Mouse (Mus musculus) brown adipose tissue, adult 24 weeks (tissue): ENCODE measurements around the gene Bora. TPM values are rescaled to one million over a fixed set of nuclear protein-coding genes. Genes with fewer than 3 reads are reported as not detected.

ENCODE experiments used
- H3K27ac ChIP-seq: fragments of 200-500 bp; replicated peaks from 2 replicates; pipeline ENCODE4 v1.5.1; 2012; ENCODE audit warnings: low read depth, mild to moderate bottlenecking, low read length
- H3K4me1 ChIP-seq: fragments of 200-500 bp; 2 replicates; pipeline ENCODE4 v1.6.1; 2012; ENCODE audit warnings: low read length, mixed read lengths; ENCODE audit not compliant: control insufficient read depth, insufficient read depth, insufficient read length
- H3K4me3 ChIP-seq: fragments of 200-500 bp; 2 replicates; pipeline ENCODE4 v1.5.1; 2012; ENCODE audit warnings: low read depth, mild to moderate bottlenecking, low read length, moderate library complexity; ENCODE audit not compliant: insufficient read depth
- polyA plus RNA-seq: library from polyadenylated mRNA; stranded (reverse); fragments of >200 nt; gene quantifications from 2 replicates; pipeline ENCODE4 v1.2.4, GENCODE M21; 2012; ENCODE audit not compliant: missing spikeins, insufficient read depth, insufficient read length

Bora gene
- polyA plus RNA-seq, 1 experiment: 2.2 TPM

GRCm38 (mm10) chr14:99107631-99108187, 61.7 kb downstream of the Bora start:
- Histone ChIP-seq H3K4me3 (no peak overlapping the region), H3K27ac (no peak overlapping the region), H3K4me1 (no peaks in the 10 kb centered on the region)

DNA sequence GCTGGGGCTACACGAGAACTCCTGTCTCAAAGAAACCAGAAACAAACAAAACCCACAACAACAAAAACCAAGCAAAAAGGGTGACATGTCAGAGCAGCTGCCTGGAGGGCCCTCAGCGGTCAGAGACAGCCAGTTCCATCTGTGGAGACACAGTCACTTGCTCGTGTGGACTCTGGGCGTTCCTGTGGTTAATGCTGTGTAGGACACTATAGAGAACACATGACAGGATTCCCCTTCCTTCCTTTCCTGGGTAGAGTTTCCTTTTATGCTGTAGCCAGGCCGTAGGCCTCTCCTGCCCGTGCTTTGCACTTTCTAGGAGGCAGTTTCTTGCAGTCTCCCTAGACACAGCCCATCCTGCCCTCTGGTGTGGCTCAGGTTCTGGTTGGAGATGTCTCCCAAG, 62.7 kb downstream of the Bora start:
- H3K4me1 ChIP-seq: no peaks in the 10 kb centered on the region
- no peak overlapping the region for H3K27ac ChIP-seq
- no peak overlapping the region for H3K4me3 ChIP-seq

DNA sequence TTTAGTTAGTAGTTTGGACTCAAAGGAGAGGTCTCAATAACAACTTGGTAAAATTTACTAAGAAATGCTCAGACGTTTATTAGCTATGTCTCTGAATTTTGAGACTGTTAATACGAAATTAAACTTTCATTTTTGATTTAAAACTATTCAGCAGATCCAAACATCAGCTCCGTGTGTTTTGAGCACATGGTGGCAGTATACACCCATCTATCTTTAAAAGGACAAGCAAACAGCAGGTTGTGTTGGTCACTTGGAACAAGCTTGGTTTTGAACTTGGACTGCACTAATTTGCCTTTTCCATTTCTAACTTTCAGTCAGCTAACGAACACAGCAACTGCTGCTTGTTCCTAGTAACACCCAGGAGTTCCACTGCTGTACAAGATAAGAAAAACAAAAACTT, 71.6 kb downstream of the Bora start:
- Histone ChIP-seq H3K4me1 (no peaks in the 10 kb centered on the region), H3K27ac (no peak overlapping the region), H3K4me3 (no peak overlapping the region)

DNA sequence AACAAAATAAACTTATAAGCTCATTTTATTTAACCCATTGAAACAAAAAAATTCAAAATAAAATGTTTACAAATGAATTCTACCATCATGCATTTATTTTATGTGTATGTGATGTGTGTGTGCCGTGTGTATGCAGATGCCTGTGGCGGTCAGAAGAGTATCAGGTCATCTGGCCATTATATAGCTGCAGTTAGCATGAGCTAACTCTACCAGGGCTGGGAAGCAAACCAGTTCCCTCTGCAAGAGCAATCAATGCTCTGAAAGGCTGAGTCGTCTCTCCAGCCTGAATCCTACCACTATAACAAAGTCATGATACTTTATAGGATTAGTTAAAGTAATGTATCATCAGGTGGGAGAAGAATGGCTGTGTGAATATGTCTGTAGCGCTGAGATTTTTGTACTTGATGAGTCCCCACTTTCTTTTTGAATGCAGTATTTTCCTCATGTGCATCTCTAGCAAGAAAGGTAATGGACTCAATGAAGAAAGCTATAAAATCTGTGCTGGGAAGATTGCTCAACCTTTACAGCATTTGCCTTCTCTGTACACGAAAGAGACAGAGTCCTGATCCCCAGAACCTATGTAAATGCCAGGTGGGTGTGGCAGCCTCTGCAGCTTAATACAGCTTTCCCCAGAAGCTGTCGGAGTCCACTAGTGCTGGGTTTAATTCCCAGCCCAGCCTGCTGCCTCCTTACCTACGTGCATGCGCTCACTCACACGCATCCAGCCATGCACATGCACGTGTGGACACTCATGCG, 75.7 kb downstream of the Bora start:
- Histone ChIP-seq H3K27ac (no peak overlapping the region), H3K4me3 (no peak overlapping the region), H3K4me1 (no peaks in the 10 kb centered on the region)

DNA sequence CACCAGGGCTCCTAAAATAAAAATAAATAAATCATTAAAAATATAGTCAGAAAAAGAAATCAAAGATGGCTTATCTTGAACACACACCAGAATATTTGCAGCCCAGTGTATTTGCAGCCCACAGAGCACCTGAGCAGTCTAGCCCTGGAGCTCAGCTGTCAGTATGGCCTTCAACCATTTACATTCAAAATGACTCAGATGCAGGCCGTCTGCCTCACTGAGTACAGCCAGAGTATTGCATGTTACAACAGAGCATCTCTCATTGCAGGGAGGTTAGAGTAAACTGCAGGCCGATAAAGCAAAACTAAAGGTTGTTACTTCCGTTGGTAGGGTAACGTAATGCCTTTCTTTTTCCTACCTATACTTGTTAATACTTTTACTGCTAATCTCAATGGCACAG, 78.1 kb downstream of the Bora start:
- H3K4me1 ChIP-seq: no peaks in the 10 kb centered on the region
- H3K27ac ChIP-seq: no peak overlapping the region
- H3K4me3 ChIP-seq: no peak overlapping the region

Other genes with a start within 250 kb of the Bora start
- 10.5 and 13.7 TPM in 2 replicates for gene Rpl36a-ps1, start 51.9 kb upstream of the Bora start, polyA plus RNA-seq
- gene Mzt1, start 88 bp upstream of the Bora start, polyA plus RNA-seq: 25.5 and 46.7 TPM in 2 replicates
- 5.1 and 5.6 TPM in 2 replicates for gene Pibf1, start 53.2 kb downstream of the Bora start, polyA plus RNA-seq
- gene Dis3, start 53.5 kb downstream of the Bora start, polyA plus RNA-seq: 9.9 and 15.0 TPM in 2 replicates